Mouse (Mus musculus) neural tube, embryonic 14.5 days (tissue): ENCODE measurements around the gene Prickle2. TPM values are rescaled to one million over a fixed set of nuclear protein-coding genes. Genes with fewer than 3 reads are reported as not detected.

Experiments
- ATAC-seq: fragments of 200-750 bp; cut with Nextera tagmentation; 2 replicates; pipeline ENCODE4 v1.8.0; 2017; ENCODE audit warnings: low read depth, mild to moderate bottlenecking, moderate TSS enrichment, moderate library complexity
- H3K27ac ChIP-seq: fragments of 300-500 bp; sonication (generic); 2 replicates; pipeline ENCODE4 v1.5.1; 2014; ENCODE audit warnings: low read depth, mild to moderate bottlenecking, control low read depth, low read length, moderate library complexity, mixed read lengths
- H3K27me3 ChIP-seq: fragments of 300-500 bp; sonication (generic); 2 replicates; pipeline ENCODE4 v1.6.1; 2014; ENCODE audit warnings: low read length; ENCODE audit not compliant: control insufficient read depth, insufficient read depth
- H3K36me3 ChIP-seq: fragments of 300-500 bp; sonication (generic); 2 replicates; pipeline ENCODE4 v1.6.1; 2014; ENCODE audit warnings: low read length, mixed read lengths; ENCODE audit not compliant: control insufficient read depth, insufficient read depth
- H3K4me1 ChIP-seq: fragments of 300-500 bp; sonication (generic); 2 replicates; pipeline ENCODE4 v1.6.1; 2014; ENCODE audit warnings: low read length; ENCODE audit not compliant: control insufficient read depth, insufficient read depth
- H3K4me2 ChIP-seq: fragments of 300-500 bp; sonication (generic); 2 replicates; pipeline ENCODE4 v1.6.1; 2014; ENCODE audit warnings: mild to moderate bottlenecking, low read depth, low read length, control low read depth
- H3K4me3 ChIP-seq: fragments of 300-500 bp; sonication (generic); 2 replicates; pipeline ENCODE4 v1.5.1; 2014; ENCODE audit warnings: low read depth, low read length, control low read depth, mixed read lengths
- H3K9ac ChIP-seq: fragments of 300-500 bp; sonication (generic); replicated peaks from 2 replicates; pipeline ENCODE4 v1.6.1; 2014; ENCODE audit warnings: low read depth, mild to moderate bottlenecking, control low read depth, low read length, mixed read lengths
- H3K9me3 ChIP-seq: fragments of 300-500 bp; sonication (generic); 2 replicates; pipeline ENCODE4 v1.6.1; 2016; ENCODE audit warnings: low read length; ENCODE audit not compliant: control insufficient read depth
- WGBS: fragments of 180-500 bp; shearing (Covaris S2); extraction: QIAGEN DNeasy Blood & Tissue Kit; methylation state at CpG from one replicate; pipeline ENCODE4 v1.1.7; 2014; 5-methylcytosine and 5-hydroxymethylcytosine counted together
- polyA plus RNA-seq: library from polyadenylated mRNA; unstranded; fragments of >200 nt; fragmentation: Nextera tagmentation; extraction: Ambion mirVana; gene quantifications from 2 replicates; pipeline ENCODE4 v1.2.1, GENCODE M21; 2014

The Prickle2 gene
- polyA plus RNA-seq, 1 experiment from 2014 or later: 25.5 TPM

GRCm38 (mm10) chr6:92526212-92526611, 179.7 kb downstream of the Prickle2 start:
- Histone ChIP-seq H3K4me3 (no peak overlapping the region), H3K27me3 (no peaks in the 10 kb centered on the region), H3K36me3 (no peaks in the 10 kb centered on the region), H3K9ac (no peak overlapping the region), H3K9me3 (no peaks in the 10 kb centered on the region), H3K4me2 (no peak overlapping the region), H3K4me1 (no peaks in the 10 kb centered on the region; the same call in 1 of the 2 replicates), H3K27ac (no peak overlapping the region)
- 72% methylated on average over 3 of the region's 3 CpGs for WGBS
- no peak for ATAC-seq

GRCm38 (mm10) chr6:92525646-92526045, 180.3 kb downstream of the Prickle2 start:
- no peak overlapping the region for H3K4me2 ChIP-seq
- 58% methylated on average over 2 of the region's 2 CpGs for WGBS
- ATAC-seq: no peak

GRCm38 (mm10) chr6:92521526-92522075, 184.4 kb downstream of the Prickle2 start:
- Histone ChIP-seq H3K27ac (no peak overlapping the region), H3K27me3 (no peaks in the 10 kb centered on the region), H3K9me3 (no peaks in the 10 kb centered on the region), H3K9ac (no peak overlapping the region), H3K4me3 (no peak overlapping the region), H3K4me2 (no peak overlapping the region), H3K36me3 (no peaks in the 10 kb centered on the region), H3K4me1 (no peaks in the 10 kb centered on the region; the same call in 1 of the 2 replicates)
- no peak for ATAC-seq
- 74% methylated on average over 7 of the region's 7 CpGs for WGBS

More at GRCm38 (mm10) chr6:92525646-92526045, 180.3 kb downstream of the Prickle2 start:
- Histone ChIP-seq H3K4me1 (no peaks in the 10 kb centered on the region; the same call in 1 of the 2 replicates), H3K27me3 (no peaks in the 10 kb centered on the region), H3K9ac (no peak overlapping the region), H3K9me3 (no peaks in the 10 kb centered on the region), H3K4me3 (no peak overlapping the region), H3K36me3 (no peaks in the 10 kb centered on the region), H3K27ac (no peak overlapping the region)

- H3K4me1 ChIP-seq: no peaks in the 10 kb centered on the region; the same call in 1 of the 2 replicates
- no peaks in the 10 kb centered on the region for H3K9me3 ChIP-seq
- WGBS: 59% methylated on average over 5 of the region's 5 CpGs
- no peaks in the 10 kb centered on the region for H3K36me3 ChIP-seq
- no peak for ATAC-seq
- H3K9ac ChIP-seq: no peak overlapping the region
- no peaks in the 10 kb centered on the region for H3K27me3 ChIP-seq
- no peak overlapping the region for H3K4me3 ChIP-seq
- H3K4me2 ChIP-seq: no peak overlapping the region
- no peak overlapping the region for H3K27ac ChIP-seq
Observed at GRCm38 (mm10) chr6:92520088-92520875, 185.7 kb downstream of the Prickle2 start.

GRCm38 (mm10) chr6:92518438-92518968, 187.5 kb downstream of the Prickle2 start:
- Histone ChIP-seq H3K9me3 (no peaks in the 10 kb centered on the region), H3K4me2 (no peak overlapping the region), H3K9ac (no peak overlapping the region), H3K4me3 (no peak overlapping the region), H3K27ac (no peak overlapping the region), H3K36me3 (no peaks in the 10 kb centered on the region), H3K4me1 (no peaks in the 10 kb centered on the region; the same call in 1 of the 2 replicates), H3K27me3 (no peaks in the 10 kb centered on the region)
- WGBS: 87% methylated on average over 6 of the region's 6 CpGs
- no peak for ATAC-seq

- WGBS: 80% methylated on average over 2 of the region's 2 CpGs
- H3K4me2 ChIP-seq: no peak overlapping the region
- H3K4me3 ChIP-seq: no peak overlapping the region
- H3K27ac ChIP-seq: no peak overlapping the region
- H3K27me3 ChIP-seq: no peaks in the 10 kb centered on the region
- no peaks in the 10 kb centered on the region for H3K36me3 ChIP-seq
- H3K9me3 ChIP-seq: no peaks in the 10 kb centered on the region
- no peaks in the 10 kb centered on the region; the same call in 1 of the 2 replicates for H3K4me1 ChIP-seq
- no peak overlapping the region for H3K9ac ChIP-seq
- no peak for ATAC-seq
Observed at GRCm38 (mm10) chr6:92517002-92517401, 189.0 kb downstream of the Prickle2 start.

GRCm38 (mm10) chr6:92512001-92512400, 194.0 kb downstream of the Prickle2 start:
- 96% methylated on average over 1 of the region's 1 CpGs for WGBS
- Histone ChIP-seq H3K9me3 (no peaks in the 10 kb centered on the region), H3K9ac (no peak overlapping the region), H3K4me1 (no peaks in the 10 kb centered on the region), H3K4me3 (no peak overlapping the region), H3K36me3 (no peaks in the 10 kb centered on the region), H3K4me2 (no peak overlapping the region), H3K27me3 (no peaks in the 10 kb centered on the region), H3K27ac (no peak overlapping the region)
- ATAC-seq: no peak

GRCm38 (mm10) chr6:92509712-92510111, 196.2 kb downstream of the Prickle2 start:
- no peak overlapping the region for H3K9ac ChIP-seq
- ATAC-seq: no peak
- WGBS: 73% methylated on average over 2 of the region's 2 CpGs

GRCm38 (mm10) chr6:92506276-92506675, 199.7 kb downstream of the Prickle2 start:
- no peak overlapping the region for H3K9ac ChIP-seq
- ATAC-seq: no peak
- WGBS: 70% methylated on average over 3 of the region's 3 CpGs
- no peaks in the 10 kb centered on the region for H3K36me3 ChIP-seq
- H3K4me2 ChIP-seq: no peak overlapping the region
- H3K4me3 ChIP-seq: no peak overlapping the region
- H3K4me1 ChIP-seq: no peaks in the 10 kb centered on the region
- H3K27ac ChIP-seq: no peak overlapping the region
- no peaks in the 10 kb centered on the region for H3K9me3 ChIP-seq
- H3K27me3 ChIP-seq: no peaks in the 10 kb centered on the region

More at GRCm38 (mm10) chr6:92509712-92510111, 196.2 kb downstream of the Prickle2 start:
- Histone ChIP-seq H3K4me3 (no peak overlapping the region), H3K9me3 (no peaks in the 10 kb centered on the region), H3K36me3 (no peaks in the 10 kb centered on the region), H3K4me2 (no peak overlapping the region), H3K4me1 (no peaks in the 10 kb centered on the region), H3K27me3 (no peaks in the 10 kb centered on the region), H3K27ac (no peak overlapping the region)
